Mouse (Mus musculus) embryonic fibroblast, embryonic 13.5 days (primary cell): ENCODE results near the gene Tcea3.
A peak's percentile ranks its signal among the peaks of the same experiment; 100 is the strongest.

Experiments used
- CTCF ChIP-seq: IDR thresholded peaks from 2 replicates; pipeline ENCODE4 v1.5.1; 2011; ENCODE audit warnings: mild to moderate bottlenecking, control low read depth, low read length, moderate library complexity, borderline replicate concordance; ENCODE audit not compliant: insufficient read depth
- POLR2A ChIP-seq: IDR thresholded peaks from 2 replicates; pipeline ENCODE4 v1.6.1; 2011; ENCODE audit warnings: low read depth, mild to moderate bottlenecking, control low read depth, low read length, moderate library complexity

- no peak for TF ChIP-seq POLR2A
- peak; percentile 89 for TF ChIP-seq CTCF
These were observed 47.8 kb upstream of the Tcea3 start for GRCm38 (mm10) chr4:136199562-136200292.
